Mouse (Mus musculus): Measurements from ENCODE around the gene Kif26b. TPM values are rescaled to one million over a fixed set of nuclear protein-coding genes. Genes with fewer than 3 reads are reported as not detected.

The Kif26b gene
- total and polyA plus RNA-seq, 3 experiments: 0.04 to 0.16 TPM; not detected in 1

- H3K9me3 ChIP-seq (replicated peaks): no peaks in the 10 kb centered on the region; the same call in 1 of the 2 replicates
- H3K36me3 ChIP-seq (replicated peaks): no peaks in the 10 kb centered on the region
- ATAC-seq (ENCODE audit: extremely low read depth, insufficient number of reproducible peaks, low FRiP score, poor library complexity, severe bottlenecking) (no peak), DNase-seq (ENCODE audit: low spot score) (no peak)
- TF ChIP-seq GATA1 (IDR thresholded peaks at IDR 0.05; ENCODE audit: borderline replicate concordance, low read length): no peak
- no peak for TF ChIP-seq TAL1 (conservative IDR thresholded peaks at IDR 0.05; ENCODE audit: low read depth, low read length)
- no peak for TF ChIP-seq CTCF (IDR thresholded peaks at IDR 0.05; ENCODE audit: low read depth, low read length)
- no peak for TF ChIP-seq GATA2 (IDR thresholded peaks at IDR 0.05; ENCODE audit: borderline replicate concordance, low read depth, low read length)
- no peak for TF ChIP-seq POLR2AphosphoS5 (IDR thresholded peaks at IDR 0.05; ENCODE audit: insufficient replicate concordance, low read depth, low read length)
- H3K4me3 ChIP-seq (ENCODE audit: low read depth, low read length): no peak overlapping the region
- peaks cover 11% of the 10 kb centered on the region for H3K27me3 ChIP-seq (ENCODE audit: insufficient read depth, low read length)
- H3K4me1 ChIP-seq (ENCODE audit: insufficient read depth, low read depth, low read length): no peaks in the 10 kb centered on the region
Observed at GRCm38 (mm10) chr1:178855974-178856373, 327.0 kb downstream of the Kif26b start.

DNA sequence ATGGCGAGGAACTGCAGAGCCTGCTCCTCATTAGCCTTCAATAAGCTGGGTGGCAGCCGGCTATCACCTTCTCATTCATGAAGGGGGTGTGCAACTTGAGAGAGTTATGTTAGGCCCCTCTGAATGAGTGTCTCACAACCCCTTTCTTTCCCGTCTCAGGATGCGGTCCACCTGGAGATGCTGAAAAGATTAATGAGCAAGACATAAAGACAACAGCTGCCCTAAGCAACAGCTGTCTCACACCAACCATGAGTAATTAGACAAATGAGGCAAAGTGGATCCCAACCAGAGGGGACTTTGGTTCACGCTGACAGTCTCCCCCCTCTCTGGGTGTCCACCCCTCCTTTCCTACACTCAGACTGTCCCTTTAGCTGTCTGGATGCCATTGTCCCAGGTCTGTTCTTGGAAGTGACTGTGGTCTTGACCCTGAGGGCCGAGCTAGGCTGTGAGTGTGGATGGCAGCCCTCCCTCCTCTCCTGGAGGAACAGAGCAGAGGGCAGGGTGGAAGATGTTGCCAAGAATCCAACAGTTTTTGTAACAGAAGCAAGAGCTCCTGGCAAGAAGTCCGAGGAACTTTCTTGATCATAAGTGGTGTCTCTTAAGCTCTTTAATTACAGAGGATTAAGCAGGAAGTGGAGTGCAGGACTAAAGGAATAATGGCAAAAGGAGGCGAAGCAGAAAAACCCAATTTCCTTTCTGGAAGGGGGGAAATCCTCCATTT, 331.9 kb downstream of the Kif26b start:
- Histone ChIP-seq H3K36me3 (replicated peaks) (no peaks in the 10 kb centered on the region), H3K4me1 (ENCODE audit: insufficient read depth, low read depth, low read length) (no peaks in the 10 kb centered on the region), H3K4me3 (ENCODE audit: low read depth, low read length) (no peak overlapping the region), H3K27me3 (ENCODE audit: insufficient read depth, low read length) (peaks cover 17% of the 10 kb centered on the region), H3K9me3 (replicated peaks) (no peaks in the 10 kb centered on the region; the same call in 1 of the 2 replicates)
- ATAC-seq (ENCODE audit: extremely low read depth, insufficient number of reproducible peaks, low FRiP score, poor library complexity, severe bottlenecking): no peak
- DNase-seq (ENCODE audit: low spot score): no peak
- no peak for TF ChIP-seq GATA2 (IDR thresholded peaks at IDR 0.05; ENCODE audit: borderline replicate concordance, low read depth, low read length)
- TF ChIP-seq POLR2AphosphoS5 (IDR thresholded peaks at IDR 0.05; ENCODE audit: insufficient replicate concordance, low read depth, low read length): no peak
- TF ChIP-seq GATA1 (IDR thresholded peaks at IDR 0.05; ENCODE audit: borderline replicate concordance, low read length): no peak
- no peak for TF ChIP-seq TAL1 (conservative IDR thresholded peaks at IDR 0.05; ENCODE audit: low read depth, low read length)
- TF ChIP-seq CTCF (IDR thresholded peaks at IDR 0.05; ENCODE audit: low read depth, low read length): no peak

GRCm38 (mm10) chr1:178861392-178861762, 332.5 kb downstream of the Kif26b start:
- Histone ChIP-seq H3K27me3 (ENCODE audit: insufficient read depth, low read length) (peaks cover 16% of the 10 kb centered on the region), H3K9me3 (replicated peaks) (no peaks in the 10 kb centered on the region; the same call in 1 of the 2 replicates), H3K4me1 (ENCODE audit: insufficient read depth, low read depth, low read length) (no peaks in the 10 kb centered on the region), H3K4me3 (ENCODE audit: low read depth, low read length) (no peak overlapping the region), H3K36me3 (replicated peaks) (no peaks in the 10 kb centered on the region)
- DNase-seq (ENCODE audit: low spot score): no peak
- ATAC-seq (ENCODE audit: extremely low read depth, insufficient number of reproducible peaks, low FRiP score, poor library complexity, severe bottlenecking): no peak
- TF ChIP-seq POLR2AphosphoS5 (IDR thresholded peaks at IDR 0.05; ENCODE audit: insufficient replicate concordance, low read depth, low read length): no peak
- TF ChIP-seq CTCF (IDR thresholded peaks at IDR 0.05; ENCODE audit: low read depth, low read length): no peak
- no peak for TF ChIP-seq TAL1 (conservative IDR thresholded peaks at IDR 0.05; ENCODE audit: low read depth, low read length)
- no peak for TF ChIP-seq GATA2 (IDR thresholded peaks at IDR 0.05; ENCODE audit: borderline replicate concordance, low read depth, low read length)
- TF ChIP-seq GATA1 (IDR thresholded peaks at IDR 0.05; ENCODE audit: borderline replicate concordance, low read length): no peak

GRCm38 (mm10) chr1:178863756-178864155, 334.8 kb downstream of the Kif26b start:
- H3K36me3 ChIP-seq (replicated peaks): no peaks in the 10 kb centered on the region
- no peak for ATAC-seq (ENCODE audit: extremely low read depth, insufficient number of reproducible peaks, low FRiP score, poor library complexity, severe bottlenecking)
- TF ChIP-seq TAL1 (conservative IDR thresholded peaks at IDR 0.05; ENCODE audit: low read depth, low read length) (no peak), CTCF (IDR thresholded peaks at IDR 0.05; ENCODE audit: low read depth, low read length) (no peak), GATA2 (IDR thresholded peaks at IDR 0.05; ENCODE audit: borderline replicate concordance, low read depth, low read length) (no peak), GATA1 (IDR thresholded peaks at IDR 0.05; ENCODE audit: borderline replicate concordance, low read length) (no peak), POLR2AphosphoS5 (IDR thresholded peaks at IDR 0.05; ENCODE audit: insufficient replicate concordance, low read depth, low read length) (no peak)

DNA sequence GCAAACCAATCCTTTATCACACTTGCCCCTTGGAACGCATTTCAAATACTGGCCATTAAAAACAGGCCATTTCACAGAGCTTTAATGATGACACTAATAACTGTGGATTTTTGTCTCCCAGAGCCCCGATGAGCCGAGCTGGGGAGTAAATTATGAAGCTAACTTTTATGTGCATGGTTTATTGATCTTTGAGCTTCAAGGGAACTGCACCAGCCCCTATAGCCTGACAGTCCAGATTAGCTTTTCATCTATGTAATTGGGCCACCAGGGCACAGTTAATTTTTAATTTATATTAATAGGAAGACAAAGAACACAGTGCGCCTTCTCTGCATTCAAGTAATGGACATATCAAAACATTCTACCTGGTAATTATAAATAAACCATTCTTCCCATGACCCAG, 335.4 kb downstream of the Kif26b start:
- H3K9me3 ChIP-seq (replicated peaks): peaks cover 3% of the 10 kb centered on the region; the same call in 1 of the 2 replicates
- ATAC-seq (ENCODE audit: extremely low read depth, insufficient number of reproducible peaks, low FRiP score, poor library complexity, severe bottlenecking): no peak
- H3K4me3 ChIP-seq (ENCODE audit: low read depth, low read length): no peak overlapping the region
- DNase-seq (ENCODE audit: low spot score): no peak
- no peaks in the 10 kb centered on the region for H3K36me3 ChIP-seq (replicated peaks)
- no peaks in the 10 kb centered on the region for H3K4me1 ChIP-seq (ENCODE audit: insufficient read depth, low read depth, low read length)
- peaks cover 18% of the 10 kb centered on the region for H3K27me3 ChIP-seq (ENCODE audit: insufficient read depth, low read length)
- TF ChIP-seq CTCF (IDR thresholded peaks at IDR 0.05; ENCODE audit: low read depth, low read length): no peak
- TF ChIP-seq POLR2AphosphoS5 (IDR thresholded peaks at IDR 0.05; ENCODE audit: insufficient replicate concordance, low read depth, low read length): no peak
- no peak for TF ChIP-seq GATA2 (IDR thresholded peaks at IDR 0.05; ENCODE audit: borderline replicate concordance, low read depth, low read length)
- no peak for TF ChIP-seq GATA1 (IDR thresholded peaks at IDR 0.05; ENCODE audit: borderline replicate concordance, low read length)
- TF ChIP-seq TAL1 (conservative IDR thresholded peaks at IDR 0.05; ENCODE audit: low read depth, low read length): no peak

More at GRCm38 (mm10) chr1:178863756-178864155, 334.8 kb downstream of the Kif26b start:
- DNase-seq (ENCODE audit: low spot score): no peak
- H3K4me1 ChIP-seq (ENCODE audit: insufficient read depth, low read depth, low read length): no peaks in the 10 kb centered on the region
- H3K9me3 ChIP-seq (replicated peaks): no peaks in the 10 kb centered on the region
- H3K27me3 ChIP-seq (ENCODE audit: insufficient read depth, low read length): peaks cover 14% of the 10 kb centered on the region
- H3K4me3 ChIP-seq (ENCODE audit: low read depth, low read length): no peak overlapping the region

DNA sequence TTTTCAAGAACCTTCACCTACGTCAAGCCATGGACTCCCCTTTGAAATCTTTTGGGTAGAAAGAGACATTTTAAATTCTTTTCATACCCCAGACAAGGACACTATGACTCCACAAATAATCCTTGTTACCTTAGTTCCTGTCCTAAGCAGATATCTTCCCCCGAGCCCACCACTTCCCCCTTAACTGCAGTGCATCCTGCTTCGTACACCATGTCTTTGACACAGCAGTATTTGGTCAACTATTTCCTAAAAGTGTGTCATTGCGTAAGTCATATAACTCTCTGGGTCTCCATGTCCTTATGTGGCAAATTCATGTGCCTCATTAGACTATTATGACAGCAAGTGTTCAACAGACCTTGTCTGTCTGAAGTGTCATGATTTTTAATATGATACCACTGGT, 337.8 kb downstream of the Kif26b start:
- ATAC-seq (ENCODE audit: extremely low read depth, insufficient number of reproducible peaks, low FRiP score, poor library complexity, severe bottlenecking): no peak
- peaks cover 3% of the 10 kb centered on the region; the same call in 1 of the 2 replicates for H3K9me3 ChIP-seq (replicated peaks)
- peaks cover 16% of the 10 kb centered on the region for H3K27me3 ChIP-seq (ENCODE audit: insufficient read depth, low read length)
- no peak overlapping the region for H3K4me3 ChIP-seq (ENCODE audit: low read depth, low read length)
- TF ChIP-seq CTCF (IDR thresholded peaks at IDR 0.05; ENCODE audit: low read depth, low read length) (no peak), GATA2 (IDR thresholded peaks at IDR 0.05; ENCODE audit: borderline replicate concordance, low read depth, low read length) (no peak), POLR2AphosphoS5 (IDR thresholded peaks at IDR 0.05; ENCODE audit: insufficient replicate concordance, low read depth, low read length) (no peak), TAL1 (conservative IDR thresholded peaks at IDR 0.05; ENCODE audit: low read depth, low read length) (no peak), GATA1 (IDR thresholded peaks at IDR 0.05; ENCODE audit: borderline replicate concordance, low read length) (no peak)
- DNase-seq (ENCODE audit: low spot score): no peak
- H3K36me3 ChIP-seq (replicated peaks): no peaks in the 10 kb centered on the region
- H3K4me1 ChIP-seq (ENCODE audit: insufficient read depth, low read depth, low read length): no peaks in the 10 kb centered on the region

Measured in G1E (cell line).